Mouse (Mus musculus) liver, embryonic 13.5 days (tissue): ENCODE data around the gene Sfrp2. TPM values are rescaled to one million over a fixed set of nuclear protein-coding genes. Genes with fewer than 3 reads are reported as not detected.

Source experiments
- ATAC-seq: fragments of 200-750 bp; cut with Nextera tagmentation; 2 replicates; pipeline ENCODE4 v1.8.0; 2017; ENCODE audit warnings: low read depth, mild to moderate bottlenecking, moderate number of reproducible peaks, moderate library complexity
- DNase-seq: peaks from one replicate; pipeline ENCODE4 v3.0.0; 2022
- H3K27ac ChIP-seq: fragments of 300-500 bp; sonication (generic); 2 replicates; pipeline ENCODE4 v1.5.1; 2015; ENCODE audit warnings: moderate library complexity, mild to moderate bottlenecking, inconsistent platforms
- H3K27me3 ChIP-seq: fragments of 300-500 bp; sonication (generic); 2 replicates; pipeline ENCODE4 v1.6.1; 2015; ENCODE audit warnings: mild to moderate bottlenecking, inconsistent platforms
- H3K36me3 ChIP-seq: fragments of 300-500 bp; sonication (generic); 2 replicates; pipeline ENCODE4 v1.6.1; 2015; ENCODE audit warnings: mild to moderate bottlenecking, inconsistent platforms
- H3K4me1 ChIP-seq: fragments of 300-500 bp; sonication (generic); replicated peaks from 2 replicates; pipeline ENCODE4 v1.6.1; 2015; ENCODE audit warnings: inconsistent platforms
- H3K4me2 ChIP-seq: fragments of 300-500 bp; sonication (generic); 2 replicates; pipeline ENCODE4 v1.6.1; 2015; ENCODE audit warnings: inconsistent platforms, mild to moderate bottlenecking, moderate library complexity
- H3K4me3 ChIP-seq: fragments of 300-500 bp; sonication (generic); replicated peaks from 2 replicates; pipeline ENCODE4 v1.5.1; 2015; ENCODE audit warnings: mild to moderate bottlenecking, inconsistent platforms
- H3K9ac ChIP-seq: fragments of 300-500 bp; sonication (generic); 2 replicates; pipeline ENCODE4 v1.6.1; 2015; ENCODE audit warnings: mild to moderate bottlenecking, inconsistent platforms
- H3K9me3 ChIP-seq: fragments of 300-500 bp; sonication (generic); replicated peaks from 2 replicates; pipeline ENCODE4 v1.6.1; 2016; ENCODE audit warnings: inconsistent platforms
- WGBS: fragments of 180-500 bp; shearing (Covaris S2); methylation state at CpG from one replicate; pipeline ENCODE4 v1.1.7; 2015; ENCODE audit not compliant: insufficient replicate concordance; 5-methylcytosine and 5-hydroxymethylcytosine counted together
- polyA plus RNA-seq: library from polyadenylated mRNA; unstranded; fragments of >200 nt; fragmentation: Nextera tagmentation; extraction: Ambion mirVana; gene quantifications from 2 replicates; pipeline ENCODE4 v1.2.1, GENCODE M21; 2015

The Sfrp2 gene
- polyA plus RNA-seq, 1 experiment from 2014 or later, result 8.5 TPM

DNA sequence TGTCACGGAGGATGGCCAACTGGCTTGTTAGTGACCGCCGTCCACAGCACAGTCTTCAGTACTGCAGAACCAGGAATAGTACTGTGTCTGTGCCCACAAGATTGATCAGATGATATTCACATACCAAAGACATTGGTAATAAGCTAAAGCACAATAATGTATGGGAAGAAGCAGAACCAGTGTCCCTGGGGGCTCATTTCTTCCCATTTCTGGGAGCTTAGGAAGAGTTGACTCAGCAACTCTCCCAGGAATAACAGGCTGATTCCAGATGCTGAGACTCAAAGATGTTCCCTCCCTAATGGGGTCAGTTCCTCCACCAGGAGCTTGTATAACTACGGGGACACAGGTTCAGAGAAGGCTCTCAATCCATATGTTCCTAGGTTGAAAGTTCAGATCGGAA, 13.9 kb upstream of the Sfrp2 start:
- Histone ChIP-seq H3K9me3 (no peaks in the 10 kb centered on the region), H3K27ac (no peak overlapping the region), H3K27me3 (no peaks in the 10 kb centered on the region), H3K9ac (no peak overlapping the region), H3K4me1 (no peaks in the 10 kb centered on the region), H3K4me3 (no peak overlapping the region), H3K4me2 (no peak overlapping the region), H3K36me3 (no peaks in the 10 kb centered on the region)
- 70% methylated on average over 5 of the region's 5 CpGs for WGBS
- DNase-seq, result no peak
- no peak for ATAC-seq

DNA sequence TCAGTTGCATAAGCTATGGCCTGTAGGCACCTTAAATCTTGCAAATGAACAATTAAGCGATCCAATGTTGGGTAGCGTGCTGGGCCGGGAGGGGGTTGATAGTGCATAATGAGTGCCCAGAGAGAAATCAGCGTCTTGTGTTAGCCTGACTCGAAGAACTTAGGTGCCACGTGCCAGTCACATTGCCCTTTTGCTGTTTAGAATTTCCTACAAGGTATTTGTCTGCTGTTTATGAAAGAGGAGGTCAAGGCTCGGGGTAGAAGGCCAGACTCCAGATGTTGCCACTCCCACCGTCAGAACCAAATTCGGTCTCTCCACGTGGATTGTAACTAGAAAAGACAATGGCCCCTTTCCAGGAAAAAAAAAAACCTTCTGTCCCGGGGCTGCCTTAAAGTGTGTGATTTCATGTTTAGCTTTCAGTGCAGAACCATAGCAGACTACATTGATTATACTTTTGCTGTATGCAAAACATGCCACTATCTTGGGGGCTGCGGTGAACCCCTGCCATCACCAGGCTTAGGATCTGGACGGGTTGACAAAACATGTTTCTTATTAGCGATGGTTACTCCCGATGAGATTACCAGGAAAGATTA, 11.0 kb upstream of the Sfrp2 start:
- H3K9me3 ChIP-seq, result no peaks in the 10 kb centered on the region
- H3K27me3 ChIP-seq, result no peaks in the 10 kb centered on the region
- no peak for DNase-seq
- 72% methylated on average over 15 of the region's 15 CpGs for WGBS
- H3K9ac ChIP-seq, result no peak overlapping the region
- no peak for ATAC-seq
- no peaks in the 10 kb centered on the region for H3K4me1 ChIP-seq
- no peak overlapping the region for H3K4me3 ChIP-seq
- H3K36me3 ChIP-seq, result no peaks in the 10 kb centered on the region
- H3K27ac ChIP-seq, result no peak overlapping the region
- H3K4me2 ChIP-seq, result no peak overlapping the region

DNA sequence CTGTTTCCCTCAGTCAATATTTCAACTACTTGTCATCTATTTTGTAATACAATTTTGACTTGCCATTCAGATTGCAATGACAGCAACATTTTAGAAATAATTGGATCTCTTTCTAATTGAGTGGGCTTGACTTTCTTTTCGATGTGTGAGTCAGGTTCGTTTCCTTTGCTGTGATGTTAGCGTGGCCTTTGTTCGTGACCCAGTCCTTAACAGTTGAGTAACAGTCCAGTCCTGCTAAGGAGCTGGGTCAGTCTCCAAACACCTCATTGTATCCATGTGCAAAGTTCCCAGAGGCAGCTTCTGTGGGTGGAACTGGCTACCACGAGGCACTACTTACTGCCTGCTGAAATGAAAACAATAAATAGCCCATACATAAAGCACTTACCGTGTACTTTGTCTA, 10.5 kb upstream of the Sfrp2 start:
- no peak for DNase-seq
- ATAC-seq, result no peak
- H3K27ac ChIP-seq, result no peak overlapping the region
- WGBS, result 78% methylated on average over 6 of the region's 6 CpGs
- H3K4me1 ChIP-seq, result no peaks in the 10 kb centered on the region
- H3K4me3 ChIP-seq, result no peak overlapping the region
- no peaks in the 10 kb centered on the region for H3K9me3 ChIP-seq
- H3K9ac ChIP-seq, result no peak overlapping the region
- H3K36me3 ChIP-seq, result no peaks in the 10 kb centered on the region
- H3K27me3 ChIP-seq, result no peaks in the 10 kb centered on the region
- H3K4me2 ChIP-seq, result no peak overlapping the region

DNA sequence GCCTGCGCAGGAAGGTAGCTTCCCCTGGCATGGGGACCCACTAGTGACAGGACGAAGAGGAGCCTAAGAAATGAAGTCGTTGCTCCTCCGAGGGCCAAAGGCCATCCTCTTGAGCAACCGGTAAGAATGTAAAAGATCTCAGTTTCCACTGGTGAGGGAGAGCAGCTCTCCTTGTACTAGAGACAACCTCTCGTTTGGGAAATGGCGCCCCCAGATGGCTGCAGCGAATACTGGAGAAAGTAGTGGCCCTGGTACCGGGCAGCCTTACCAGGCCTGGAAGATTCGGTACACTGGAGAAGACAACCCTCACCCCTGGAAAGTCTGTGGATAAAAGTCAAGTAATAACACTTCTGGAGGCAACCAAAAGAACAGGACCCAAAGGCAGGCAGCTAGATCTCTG, 3.8 kb upstream of the Sfrp2 start:
- no peak overlapping the region for H3K4me2 ChIP-seq
- peaks cover 50% of the 10 kb centered on the region for H3K27me3 ChIP-seq
- no peak overlapping the region for H3K27ac ChIP-seq
- 62% methylated on average over 10 of the region's 10 CpGs for WGBS
- no peak overlapping the region for H3K9ac ChIP-seq
- H3K4me3 ChIP-seq, result no peak overlapping the region
- ATAC-seq, result no peak
- no peaks in the 10 kb centered on the region for H3K9me3 ChIP-seq
- 0 out of 2 replicates have a peak, but pooled peaks cover 9% of the 10 kb centered on the region for H3K4me1 ChIP-seq
- no peaks in the 10 kb centered on the region for H3K36me3 ChIP-seq
- DNase-seq, result no peak

DNA sequence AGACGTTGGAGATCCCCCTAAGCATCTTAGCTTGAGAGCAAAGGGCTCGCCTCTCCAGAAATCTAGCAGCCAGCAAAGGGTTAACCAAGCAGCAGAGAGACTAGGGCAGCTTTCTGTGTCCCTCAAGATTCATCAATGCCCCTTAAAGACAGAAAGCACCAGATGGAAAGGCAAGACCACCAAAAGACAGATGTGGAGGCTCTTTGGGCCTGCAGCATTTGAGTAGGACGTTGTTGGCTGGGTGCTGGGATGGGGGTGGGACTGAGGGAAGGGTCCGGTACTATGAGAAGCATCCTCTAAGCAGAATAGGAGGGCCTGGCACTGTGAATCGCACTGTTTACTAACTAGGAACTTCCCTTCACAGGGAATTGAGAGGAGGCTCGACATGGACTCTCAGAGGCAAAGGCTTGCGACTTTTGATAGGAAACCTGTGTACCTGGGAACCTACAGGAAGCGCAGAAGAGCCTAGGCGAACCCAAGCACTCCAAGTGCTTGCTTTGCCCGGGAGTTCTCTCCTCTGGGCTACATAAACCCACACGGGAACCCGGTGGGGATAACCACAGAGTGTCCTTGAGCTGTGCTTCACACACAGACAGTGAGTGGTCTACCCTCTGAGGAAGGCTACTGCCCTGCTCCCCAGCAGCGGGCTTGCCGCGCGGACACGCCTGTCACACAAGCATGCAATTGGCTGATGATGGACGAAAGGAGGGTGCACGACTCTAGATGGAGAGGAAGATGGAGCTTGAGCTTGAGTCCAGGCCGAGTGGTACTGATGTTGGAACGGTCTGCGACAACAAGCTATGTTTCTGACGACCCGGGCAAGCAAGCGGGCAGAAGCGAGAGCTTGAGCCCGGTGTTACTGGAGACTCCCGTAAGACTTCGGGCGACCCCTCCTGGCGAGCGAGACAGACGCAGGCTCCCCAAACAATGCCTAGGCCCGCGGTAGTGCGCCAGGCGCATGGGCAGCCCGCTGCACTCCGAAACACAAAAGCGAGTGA, 2.3 kb upstream of the Sfrp2 start:
- Histone ChIP-seq H3K27me3 (peaks cover 64% of the 10 kb centered on the region), H3K4me2 (peak overlapping the region; percentile 57), H3K36me3 (no peaks in the 10 kb centered on the region), H3K4me3 (peak overlapping the region; percentile 28), H3K9me3 (no peaks in the 10 kb centered on the region), H3K9ac (no peak overlapping the region), H3K4me1 (0 out of 2 replicates have a peak, but pooled peaks cover 9% of the 10 kb centered on the region), H3K27ac (no peak overlapping the region)
- 8% methylated on average over 40 of the region's 40 CpGs for WGBS
- DNase-seq (peak; percentile 22), ATAC-seq (peak; percentile 48; the same call in 1 of the 2 replicates)

DNA sequence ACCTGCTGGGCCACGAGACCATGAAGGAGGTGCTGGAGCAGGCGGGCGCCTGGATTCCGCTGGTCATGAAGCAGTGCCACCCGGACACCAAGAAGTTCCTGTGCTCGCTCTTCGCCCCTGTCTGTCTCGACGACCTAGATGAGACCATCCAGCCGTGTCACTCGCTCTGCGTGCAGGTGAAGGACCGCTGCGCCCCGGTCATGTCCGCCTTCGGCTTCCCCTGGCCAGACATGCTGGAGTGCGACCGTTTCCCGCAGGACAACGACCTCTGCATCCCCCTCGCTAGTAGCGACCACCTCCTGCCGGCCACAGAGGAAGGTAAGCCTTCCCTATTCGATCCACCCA, 577 bp downstream of the Sfrp2 start:
- no peak overlapping the region for H3K9ac ChIP-seq
- peak overlapping the region; percentile 47 for H3K4me3 ChIP-seq
- ATAC-seq, result no peak
- no peaks in the 10 kb centered on the region for H3K36me3 ChIP-seq
- peak overlapping the region; percentile 66 for H3K4me2 ChIP-seq
- peaks cover 67% of the 10 kb centered on the region for H3K27me3 ChIP-seq
- H3K9me3 ChIP-seq, result no peaks in the 10 kb centered on the region
- no peak overlapping the region for H3K27ac ChIP-seq
- peaks cover 13% of the 10 kb centered on the region; the same call in 1 of the 2 replicates for H3K4me1 ChIP-seq
- 2% methylated on average over 25 of the region's 25 CpGs for WGBS
- DNase-seq, result no peak

DNA sequence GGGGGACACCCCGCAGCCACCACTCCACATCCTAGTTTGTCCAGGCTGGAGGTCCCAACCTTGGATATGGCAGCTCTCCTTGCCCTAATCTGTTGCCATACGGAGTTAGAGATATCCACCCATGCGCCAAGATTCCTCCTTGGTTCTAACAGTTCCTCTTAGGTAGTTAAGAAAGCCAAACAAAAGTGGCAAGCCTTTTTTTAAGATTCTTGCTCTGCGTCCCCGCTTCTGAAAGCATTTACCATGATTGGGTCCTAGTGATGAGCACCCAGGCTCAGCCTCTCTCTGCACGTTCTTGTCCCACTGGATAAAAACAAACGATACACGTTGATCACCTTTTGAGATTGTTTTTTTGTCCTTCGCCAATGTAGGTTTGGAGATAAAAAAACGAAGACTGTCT, 1.0 kb downstream of the Sfrp2 start:
- Histone ChIP-seq H3K9me3 (no peaks in the 10 kb centered on the region), H3K36me3 (no peaks in the 10 kb centered on the region), H3K4me3 (no peak overlapping the region; the same call in 1 of the 2 replicates), H3K4me1 (peaks cover 13% of the 10 kb centered on the region; the same call in 1 of the 2 replicates), H3K27me3 (peaks cover 65% of the 10 kb centered on the region), H3K27ac (no peak overlapping the region), H3K9ac (no peak overlapping the region), H3K4me2 (peak overlapping the region; percentile 66)
- DNase-seq (no peak), ATAC-seq (no peak)
- 9% methylated on average over 10 of the region's 10 CpGs for WGBS

DNA sequence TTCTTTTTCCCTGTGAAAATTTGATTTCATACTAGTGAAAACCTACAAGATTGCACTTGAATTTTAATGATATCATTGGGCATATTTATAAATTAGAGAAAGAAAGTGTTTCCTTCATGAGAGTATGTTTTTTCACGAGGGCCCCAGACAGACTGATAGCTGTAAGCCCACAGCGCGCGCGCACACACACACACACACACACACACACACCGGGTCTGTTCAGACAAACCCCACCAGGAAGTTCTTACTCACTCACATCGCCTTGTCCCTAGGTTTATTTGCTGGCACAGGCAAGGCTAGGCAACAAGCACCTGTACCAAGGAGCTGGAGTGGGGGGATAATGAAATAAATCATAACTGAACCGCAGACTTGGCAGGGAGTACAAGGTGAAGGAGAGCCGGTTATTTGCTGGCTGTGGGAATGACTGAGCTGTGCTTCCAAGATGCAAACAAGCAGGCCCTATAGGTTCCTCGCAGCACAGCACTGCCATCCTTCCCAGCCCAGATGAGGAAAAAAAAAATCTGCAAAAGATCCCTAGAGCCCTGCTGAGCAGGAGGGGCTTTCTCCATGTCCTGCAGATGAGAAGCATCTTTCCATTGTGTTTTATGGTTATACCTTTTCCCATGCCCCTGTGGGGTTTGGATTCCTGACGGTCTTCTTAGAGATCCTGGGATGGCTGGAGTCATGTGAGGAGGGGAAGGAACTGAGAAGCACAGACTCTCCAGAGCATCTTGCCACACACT, 2.3 kb downstream of the Sfrp2 start:
- peaks cover 59% of the 10 kb centered on the region for H3K27me3 ChIP-seq
- 45% methylated on average over 11 of the region's 11 CpGs for WGBS
- peaks cover 13% of the 10 kb centered on the region; the same call in 1 of the 2 replicates for H3K4me1 ChIP-seq
- H3K9me3 ChIP-seq, result no peaks in the 10 kb centered on the region
- no peak overlapping the region for H3K27ac ChIP-seq
- ATAC-seq, result no peak
- no peak for DNase-seq
- no peak overlapping the region for H3K4me3 ChIP-seq
- H3K4me2 ChIP-seq, result no peak overlapping the region
- no peaks in the 10 kb centered on the region for H3K36me3 ChIP-seq
- no peak overlapping the region for H3K9ac ChIP-seq

DNA sequence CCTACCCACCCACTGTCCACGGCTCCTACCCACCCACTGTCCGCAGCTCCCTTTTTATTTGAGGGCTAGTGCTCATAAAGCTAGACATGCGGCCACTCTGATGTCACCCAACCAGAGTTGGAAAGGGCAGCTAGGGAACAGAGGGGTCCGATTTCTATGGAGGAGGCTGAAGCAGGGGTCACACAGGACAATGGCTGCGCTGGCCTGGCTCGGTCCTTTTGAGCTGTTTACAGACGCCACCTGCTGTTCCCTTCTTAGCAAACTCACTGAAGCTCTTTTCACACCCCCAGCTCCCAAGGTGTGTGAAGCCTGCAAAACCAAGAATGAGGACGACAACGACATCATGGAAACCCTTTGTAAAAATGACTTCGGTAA, 2.9 kb downstream of the Sfrp2 start:
- Histone ChIP-seq H3K36me3 (no peaks in the 10 kb centered on the region), H3K27ac (no peak overlapping the region), H3K4me3 (no peak overlapping the region), H3K27me3 (peaks cover 54% of the 10 kb centered on the region), H3K4me1 (peaks cover 13% of the 10 kb centered on the region; the same call in 1 of the 2 replicates), H3K9ac (no peak overlapping the region), H3K4me2 (no peak overlapping the region), H3K9me3 (no peaks in the 10 kb centered on the region)
- DNase-seq (no peak), ATAC-seq (no peak)
- 50% methylated on average over 10 of the region's 10 CpGs for WGBS

DNA sequence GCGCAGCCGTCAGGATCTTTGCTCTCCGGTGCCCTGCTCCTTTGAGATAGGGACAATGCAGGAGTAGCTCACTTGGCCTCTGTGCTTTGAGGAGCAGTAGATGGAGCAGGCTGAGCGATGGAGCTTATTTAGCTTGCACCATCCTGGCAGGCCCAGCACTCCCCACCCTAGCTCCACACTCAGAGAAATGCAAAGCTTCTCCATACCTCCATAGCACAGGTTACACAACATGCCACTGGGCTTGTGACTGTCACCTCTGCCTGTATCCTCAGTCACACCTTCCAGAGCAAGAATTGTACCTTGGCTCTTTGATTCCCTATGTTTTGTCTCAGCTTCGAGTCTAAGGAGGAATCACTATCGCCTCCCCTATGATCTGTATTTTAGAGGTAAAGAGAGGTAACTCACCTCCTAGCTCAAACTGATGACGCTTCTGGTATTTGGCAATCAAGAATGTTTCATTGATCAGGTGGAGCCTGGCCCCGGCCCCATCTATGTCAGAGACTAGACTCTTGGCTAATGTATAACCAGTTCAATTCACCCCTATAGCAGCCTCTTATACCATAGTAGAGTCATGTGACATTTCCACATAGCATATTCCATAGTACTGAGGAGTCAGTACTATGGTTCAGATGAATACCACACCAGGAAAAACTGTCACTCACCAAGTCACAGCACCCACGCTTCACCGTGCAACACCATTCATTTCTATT, 5.2 kb downstream of the Sfrp2 start:
- H3K27ac ChIP-seq, result no peak overlapping the region
- H3K4me1 ChIP-seq, result peaks cover 8% of the 10 kb centered on the region; the same call in 1 of the 2 replicates
- no peak overlapping the region for H3K9ac ChIP-seq
- no peak overlapping the region for H3K4me3 ChIP-seq
- WGBS, result 70% methylated on average over 10 of the region's 10 CpGs
- H3K9me3 ChIP-seq, result no peaks in the 10 kb centered on the region
- H3K36me3 ChIP-seq, result no peaks in the 10 kb centered on the region
- H3K4me2 ChIP-seq, result no peak overlapping the region
- DNase-seq (no peak), ATAC-seq (peak; percentile 76)
- peaks cover 31% of the 10 kb centered on the region for H3K27me3 ChIP-seq

DNA sequence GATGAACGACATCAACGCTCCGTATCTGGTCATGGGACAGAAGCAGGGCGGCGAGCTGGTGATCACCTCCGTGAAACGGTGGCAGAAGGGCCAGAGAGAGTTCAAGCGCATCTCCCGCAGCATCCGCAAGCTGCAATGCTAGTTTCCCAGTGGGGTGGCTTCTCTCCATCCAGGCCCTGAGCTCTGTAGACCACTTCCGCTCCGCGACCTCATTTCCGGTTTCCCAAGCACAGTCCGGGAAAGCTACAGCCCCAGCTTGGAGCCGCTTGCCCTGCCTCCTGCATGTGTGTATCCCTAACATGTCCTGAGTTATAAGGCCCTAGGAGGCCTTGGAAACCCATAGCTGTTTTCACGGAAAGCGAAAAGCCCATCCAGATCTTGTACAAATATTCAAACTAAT, 7.2 kb downstream of the Sfrp2 start:
- ATAC-seq (no peak), DNase-seq (no peak)
- Histone ChIP-seq H3K9ac (no peak overlapping the region), H3K27ac (no peak overlapping the region), H3K4me1 (peaks cover 4% of the 10 kb centered on the region; the same call in 1 of the 2 replicates), H3K36me3 (no peaks in the 10 kb centered on the region), H3K27me3 (peaks cover 12% of the 10 kb centered on the region), H3K4me2 (no peak overlapping the region), H3K9me3 (no peaks in the 10 kb centered on the region), H3K4me3 (no peak overlapping the region)
- WGBS, result 82% methylated on average over 18 of the region's 18 CpGs
